Mouse (Mus musculus) heart, postnatal 0 days (tissue): Measurements from ENCODE around the gene Ice1. TPM values are rescaled to one million over a fixed set of nuclear protein-coding genes. Genes with fewer than 3 reads are reported as not detected.

ENCODE experiments used
- ATAC-seq: fragments of 200-750 bp; cut with Nextera tagmentation; 2 replicates; pipeline ENCODE4 v1.8.0; 2017; ENCODE audit warnings: low read depth, moderate number of reproducible peaks, moderate library complexity; ENCODE audit not compliant: insufficient read depth
- DNase-seq: peaks from one replicate; pipeline ENCODE4 v3.0.0-alpha.2; 2016; ENCODE audit warnings: low spot score
- H3K27ac ChIP-seq: fragments of 300-500 bp; sonication (generic); 2 replicates; pipeline ENCODE4 v1.5.1; 2014; ENCODE audit warnings: low read depth, mild to moderate bottlenecking
- H3K27me3 ChIP-seq: fragments of 300-500 bp; sonication (generic); 2 replicates; pipeline ENCODE4 v1.6.1; 2014; ENCODE audit warnings: low read length, mixed read lengths; ENCODE audit not compliant: control insufficient read depth, insufficient read depth
- H3K36me3 ChIP-seq: fragments of 300-500 bp; sonication (generic); replicated peaks from 2 replicates; pipeline ENCODE4 v1.6.1; 2014; ENCODE audit warnings: low read length, mixed read lengths; ENCODE audit not compliant: control insufficient read depth, insufficient read depth
- H3K4me1 ChIP-seq: fragments of 300-500 bp; sonication (generic); 2 replicates; pipeline ENCODE4 v1.6.1; 2014; ENCODE audit warnings: antibody characterized with exemption; ENCODE audit not compliant: control insufficient read depth, insufficient read depth
- H3K4me2 ChIP-seq: fragments of 300-500 bp; sonication (generic); 2 replicates; pipeline ENCODE4 v1.6.1; 2014; ENCODE audit warnings: low read depth, mild to moderate bottlenecking, low read length, moderate library complexity
- H3K4me3 ChIP-seq: fragments of 300-500 bp; sonication (generic); 2 replicates; pipeline ENCODE4 v1.5.1; 2014; ENCODE audit warnings: low read depth, low read length
- H3K9ac ChIP-seq: fragments of 300-500 bp; sonication (generic); replicated peaks from 2 replicates; pipeline ENCODE4 v1.6.1; 2014; ENCODE audit warnings: low read depth, low read length, mixed read lengths
- H3K9me3 ChIP-seq: fragments of 300-500 bp; sonication (generic); replicated peaks from 2 replicates; pipeline ENCODE4 v1.6.1; 2016; ENCODE audit warnings: low read length; ENCODE audit not compliant: control insufficient read depth
- CTCF ChIP-seq: IDR thresholded peaks from 2 replicates; pipeline ENCODE4 v1.5.1; 2016; ENCODE audit warnings: antibody characterized with exemption, control low read depth, low read depth
- EP300 ChIP-seq: IDR thresholded peaks from 2 replicates; pipeline ENCODE4 v1.6.1; 2016; ENCODE audit warnings: antibody characterized with exemption, low read depth
- WGBS: fragments of 180-500 bp; shearing (Covaris S2); extraction: QIAGEN DNeasy Blood & Tissue Kit; methylation state at CpG from one replicate; pipeline ENCODE4 v1.1.7; 2014; 5-methylcytosine and 5-hydroxymethylcytosine counted together
- polyA plus RNA-seq: library from polyadenylated mRNA; unstranded; fragments of >200 nt; fragmentation: Nextera tagmentation; extraction: Ambion mirVana; gene quantifications from 2 replicates; pipeline ENCODE4 v1.2.1, GENCODE M21; 2015
- total RNA-seq: library from RNA; depleted of rRNA; stranded (reverse); fragments of >200 nt; gene quantifications from 2 replicates; pipeline ENCODE4 v1.2.3, GENCODE M21; 2014; ENCODE audit warnings: low replicate concordance

Gene Ice1
- total and polyA plus RNA-seq, 2 experiments from 2014 or later = 7.7 to 21.0 TPM

- DNase-seq = no peak
- TF ChIP-seq CTCF (no peak), EP300 (no peak)
Measured at GRCm38 (mm10) chr13:70677689-70678088, 40.3 kb upstream of the Ice1 start.

GRCm38 (mm10) chr13:70676243-70677183 lies 39.1 kb upstream of the Ice1 start:
- TF ChIP-seq CTCF (no peak), EP300 (no peak)
- 51% methylated on average over 20 of the region's 20 CpGs for WGBS
- no peak for DNase-seq
- no peak overlapping the region for H3K4me3 ChIP-seq
- no peak overlapping the region for H3K9ac ChIP-seq
- H3K27me3 ChIP-seq = no peaks in the 10 kb centered on the region
- no peaks in the 10 kb centered on the region for H3K36me3 ChIP-seq
- H3K9me3 ChIP-seq = no peaks in the 10 kb centered on the region
- no peak overlapping the region for H3K27ac ChIP-seq
- no peaks in the 10 kb centered on the region for H3K4me1 ChIP-seq
- no peak for ATAC-seq
- H3K4me2 ChIP-seq = no peak overlapping the region

More at GRCm38 (mm10) chr13:70677689-70678088, 40.3 kb upstream of the Ice1 start:
- no peaks in the 10 kb centered on the region for H3K36me3 ChIP-seq
- WGBS = 81% methylated on average over 5 of the region's 5 CpGs
- no peaks in the 10 kb centered on the region for H3K4me1 ChIP-seq
- no peak for ATAC-seq
- no peak overlapping the region for H3K9ac ChIP-seq
- H3K4me2 ChIP-seq = no peak overlapping the region
- no peak overlapping the region for H3K4me3 ChIP-seq
- H3K27ac ChIP-seq = no peak overlapping the region
- H3K9me3 ChIP-seq = no peaks in the 10 kb centered on the region
- H3K27me3 ChIP-seq = no peaks in the 10 kb centered on the region

- Histone ChIP-seq H3K9me3 (no peaks in the 10 kb centered on the region), H3K4me3 (no peak overlapping the region), H3K4me2 (no peak overlapping the region), H3K4me1 (no peaks in the 10 kb centered on the region), H3K27me3 (no peaks in the 10 kb centered on the region), H3K27ac (no peak overlapping the region), H3K9ac (no peak overlapping the region), H3K36me3 (no peaks in the 10 kb centered on the region)
- 84% methylated on average over 10 of the region's 10 CpGs for WGBS
- TF ChIP-seq CTCF (no peak), EP300 (no peak)
- ATAC-seq = no peak
- DNase-seq = no peak
Measured at GRCm38 (mm10) chr13:70674998-70675397, 37.6 kb upstream of the Ice1 start.

- WGBS = 51% methylated on average over 4 of the region's 4 CpGs
- ATAC-seq = no peak
Measured at GRCm38 (mm10) chr13:70670080-70670479, 32.6 kb upstream of the Ice1 start.

GRCm38 (mm10) chr13:70659715-70660114 lies 22.3 kb upstream of the Ice1 start:
- 70% methylated on average over 4 of the region's 4 CpGs for WGBS
- H3K9me3 ChIP-seq = no peaks in the 10 kb centered on the region
- TF ChIP-seq CTCF = no peak
- TF ChIP-seq EP300 = no peak
- H3K36me3 ChIP-seq = no peaks in the 10 kb centered on the region
- H3K27me3 ChIP-seq = no peaks in the 10 kb centered on the region
- no peak for DNase-seq
- H3K4me3 ChIP-seq = no peak overlapping the region
- no peak overlapping the region for H3K27ac ChIP-seq
- H3K9ac ChIP-seq = no peak overlapping the region
- no peak for ATAC-seq
- no peak overlapping the region for H3K4me2 ChIP-seq
- H3K4me1 ChIP-seq = peaks cover 2% of the 10 kb centered on the region; the same call in 1 of the 2 replicates

More at GRCm38 (mm10) chr13:70670080-70670479, 32.6 kb upstream of the Ice1 start:
- Histone ChIP-seq H3K4me1 (no peaks in the 10 kb centered on the region), H3K27ac (no peak overlapping the region), H3K4me2 (no peak overlapping the region), H3K36me3 (no peaks in the 10 kb centered on the region), H3K9ac (no peak overlapping the region), H3K9me3 (no peaks in the 10 kb centered on the region), H3K4me3 (no peak overlapping the region), H3K27me3 (no peaks in the 10 kb centered on the region)
- DNase-seq = no peak
- no peak for TF ChIP-seq EP300
- TF ChIP-seq CTCF = no peak
